9 mouse cellular contexts compared by ENCODE assay signal in the genomic region with DNA sequence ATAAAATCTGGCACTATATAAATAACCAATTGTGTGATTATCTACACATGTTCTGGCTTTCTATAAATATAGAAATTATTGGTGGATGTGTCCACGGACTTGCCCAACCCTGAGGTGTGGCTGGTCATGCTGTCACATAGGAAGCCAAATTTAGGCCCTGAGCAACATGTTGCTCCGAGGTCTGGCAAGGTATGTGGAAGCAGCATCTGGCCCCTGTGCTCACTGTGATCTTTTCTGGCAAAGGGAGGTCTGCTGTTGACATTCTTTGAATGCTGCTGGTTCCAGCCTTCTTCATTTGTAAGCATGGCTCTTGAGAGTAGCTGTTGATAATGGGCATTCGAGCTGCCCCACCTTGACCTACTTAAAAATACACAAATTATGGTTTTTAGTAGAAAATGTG. TPM values are rescaled to one million over a fixed set of nuclear protein-coding genes. Genes with fewer than 3 reads are reported as not detected.
DNase-seq lines count a peak whose midpoint lies in the region; ATAC-seq and TF ChIP-seq lines count a peak whose summit lies in the region.
"Had no signal": no experiment of that assay in that cellular context is flagged by ENCODE, and none has a peak within 500 bp of the region (broad histone marks: within the 10 kb centered on the region; RNA-seq: fewer than 3 reads in every experiment).

No protein-coding gene starts in this region.

- TF ChIP-seq CTCF in forebrain, postnatal 0 days (IDR thresholded peaks at IDR 0.05; ENCODE audit: low read depth): no peak

- no peaks in the 10 kb centered on the region for H3K36me3 ChIP-seq in forebrain, postnatal 0 days (ENCODE audit: insufficient read depth)
- no peaks in the 10 kb centered on the region for H3K36me3 ChIP-seq in forebrain, embryonic 12.5 days (replicated peaks)
- H3K36me3 ChIP-seq in hindbrain, embryonic 16.5 days (ENCODE audit: control insufficient read depth, insufficient read depth, low read length): no peaks in the 10 kb centered on the region
- H3K36me3 ChIP-seq: liver, embryonic 15.5 days had no signal

- WGBS in forebrain, postnatal 0 days: 45% methylated on average over 3 of the region's 3 CpGs
- 74% methylated on average over 3 of the region's 3 CpGs for WGBS in forebrain, embryonic 12.5 days
- 63% methylated on average over 3 of the region's 3 CpGs for whole genome bisulfite sequencing in hindbrain, embryonic 16.5 days

- intact Hi-C loops in heart, postnatal 36 days (cut with DNase I): loop anchor here (5.0 kb wide), 4 partner anchors 452 to 892 kb away; no protein-coding TSS in a partner anchor

- DNase-seq in forebrain, postnatal 0 days: no peak
- DNase-seq in NIH3T3 (ENCODE audit: low read depth): peak; percentile 5
- DNase-seq in cerebellum, postnatal 14 days: peak; percentile 52 to 63
- DNase-seq in heart, postnatal 36 days: peak; percentile 42 to 56
- DNase-seq in thymus, postnatal 4 days: no peak
- DNase-seq in c-Kit-positive CD71-positive TER-119-positive erythroid progenitor cells, embryonic 14.5 days (ENCODE audit: low spot score): no peak

- H3K27ac ChIP-seq in forebrain, postnatal 0 days (ENCODE audit: low read depth, low read length): peak overlapping the region; percentile 45; the same call in 1 of the 2 replicates
- no peak overlapping the region for H3K27ac ChIP-seq in forebrain, embryonic 12.5 days
- H3K27ac ChIP-seq in hindbrain, embryonic 16.5 days (ENCODE audit: low read depth, low read length): no peak overlapping the region
- H3K27ac ChIP-seq: liver, embryonic 15.5 days had no signal

- peaks cover 6% of the 10 kb centered on the region; the same call in 1 of the 2 replicates for H3K4me1 ChIP-seq in forebrain, postnatal 0 days (ENCODE audit: insufficient read depth)
- peaks cover 23% of the 10 kb centered on the region for H3K4me1 ChIP-seq in forebrain, embryonic 12.5 days
- H3K4me1 ChIP-seq in hindbrain, embryonic 16.5 days (ENCODE audit: control insufficient read depth, insufficient read depth, low read depth, low read length): no peaks in the 10 kb centered on the region

- no peak overlapping the region for H3K9ac ChIP-seq in forebrain, postnatal 0 days
- H3K9ac ChIP-seq in forebrain, embryonic 12.5 days: no peak overlapping the region
- no peak overlapping the region for H3K9ac ChIP-seq in hindbrain, embryonic 16.5 days (ENCODE audit: low read depth, low read length)
- H3K9ac ChIP-seq: liver, embryonic 15.5 days had no signal

- no peaks in the 10 kb centered on the region for H3K27me3 ChIP-seq in forebrain, postnatal 0 days (ENCODE audit: insufficient read depth, low read length)
- H3K27me3 ChIP-seq in forebrain, embryonic 12.5 days: no peaks in the 10 kb centered on the region
- H3K27me3 ChIP-seq in hindbrain, embryonic 16.5 days (replicated peaks; ENCODE audit: control insufficient read depth, insufficient read depth, low read length): no peaks in the 10 kb centered on the region
- H3K27me3 ChIP-seq: liver, embryonic 15.5 days had no signal

- no peaks in the 10 kb centered on the region for H3K9me3 ChIP-seq in forebrain, postnatal 0 days (ENCODE audit: low read length)
- H3K9me3 ChIP-seq in forebrain, embryonic 12.5 days: no peaks in the 10 kb centered on the region
- H3K9me3 ChIP-seq in hindbrain, embryonic 16.5 days (ENCODE audit: control insufficient read depth, low read length): no peaks in the 10 kb centered on the region
- H3K9me3 ChIP-seq: liver, embryonic 15.5 days had no signal

- H3K4me2 ChIP-seq in forebrain, postnatal 0 days (ENCODE audit: low read depth): peak overlapping the region; percentile 36
- no peak overlapping the region for H3K4me2 ChIP-seq in forebrain, embryonic 12.5 days
- no peak overlapping the region for H3K4me2 ChIP-seq in hindbrain, embryonic 16.5 days (ENCODE audit: low read length)
- H3K4me2 ChIP-seq: liver, embryonic 15.5 days had no signal

- H3K4me3 ChIP-seq in forebrain, postnatal 0 days (ENCODE audit: low read depth, low read length): no peak overlapping the region
- no peak overlapping the region for H3K4me3 ChIP-seq in forebrain, embryonic 12.5 days (replicated peaks)
- no peak overlapping the region for H3K4me3 ChIP-seq in hindbrain, embryonic 16.5 days (ENCODE audit: low read length)
- H3K4me3 ChIP-seq: liver, embryonic 15.5 days had no signal

- no peak for ATAC-seq in forebrain, postnatal 0 days
- ATAC-seq in forebrain, embryonic 12.5 days (ENCODE audit: low FRiP score): no peak
- ATAC-seq in hindbrain, embryonic 16.5 days: no peak

RNA-seq across cellular contexts. Expression of a gene that starts 35.0 kb away (rescaled TPM):
- 38.5 and 63.4 TPM in 2 replicates for total RNA-seq in forebrain, postnatal 0 days (2014; rRNA removed)
- 29.1 and 90.9 TPM in 2 replicates for polyA plus RNA-seq in forebrain, postnatal 0 days (2015; fragmentation: Nextera tagmentation; extraction: Ambion mirVana)
- polyA plus RNA-seq in forebrain, embryonic 12.5 days (2016; fragmentation: Nextera tagmentation; extraction: Ambion mirVana): 73.6 and 82.4 TPM in 2 replicates
- 100 to 1,000 TPM; 196 to 202 TPM for total RNA-seq in heart, postnatal 36 days (2021)
- polyA plus RNA-seq in hindbrain, embryonic 16.5 days (2015; fragmentation: Nextera tagmentation; extraction: Ambion mirVana): 46.6 and 53.3 TPM in 2 replicates

Comparison
In these comparisons a context has a peak if more than half of its experiments do, and no peak if none do; other contexts are left out.
1. DNase-seq: peak in NIH3T3 (single experiment), cerebellum, postnatal 14 days (2 of 2) and heart, postnatal 36 days (2 of 2); none in forebrain, postnatal 0 days (single experiment), thymus, postnatal 4 days (single experiment) and c-Kit-positive CD71-positive TER-119-positive erythroid progenitor cells, embryonic 14.5 days (single experiment).